Mouse (Mus musculus): Measurements from ENCODE around the gene Phc2.

Gene Phc2

GRCm38 (mm10) chr4:128742379-128742970 is 88.0 kb downstream of the Phc2 start:
- peak; percentile 66 for DNase-seq (ENCODE audit: low read depth)

DNA sequence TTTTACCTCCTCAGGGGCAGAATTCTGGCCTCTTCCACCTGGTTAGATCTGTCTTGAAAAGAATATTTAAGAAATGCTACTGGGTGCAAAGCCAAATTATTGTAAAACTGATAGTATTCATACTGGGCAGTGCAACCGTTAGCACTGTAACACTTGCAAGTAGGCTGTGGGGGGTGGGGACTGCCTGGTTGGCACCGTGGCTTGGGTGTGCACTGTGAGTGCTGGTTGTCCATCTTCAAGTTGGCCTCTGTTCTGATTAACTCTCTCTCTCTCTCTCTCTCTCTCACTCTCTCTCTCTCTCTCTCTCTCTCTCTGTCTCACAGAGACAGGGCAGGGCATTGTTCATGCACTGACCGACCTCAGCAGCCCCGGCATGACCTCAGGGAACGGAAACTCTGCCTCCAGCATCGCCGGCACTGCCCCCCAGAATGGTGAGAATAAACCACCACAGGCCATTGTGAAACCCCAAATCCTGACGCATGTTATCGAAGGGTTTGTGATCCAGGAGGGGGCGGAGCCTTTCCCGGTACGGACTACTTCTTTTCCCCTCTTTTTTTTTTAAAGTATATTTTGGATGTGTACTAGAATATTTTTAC is 88.6 kb downstream of the Phc2 start:
- peak; percentile 72 for DNase-seq (ENCODE audit: low read depth)

- no peak for DNase-seq (ENCODE audit: low read depth)
Observed at GRCm38 (mm10) chr4:128745160-128745559, 90.7 kb downstream of the Phc2 start.

DNA sequence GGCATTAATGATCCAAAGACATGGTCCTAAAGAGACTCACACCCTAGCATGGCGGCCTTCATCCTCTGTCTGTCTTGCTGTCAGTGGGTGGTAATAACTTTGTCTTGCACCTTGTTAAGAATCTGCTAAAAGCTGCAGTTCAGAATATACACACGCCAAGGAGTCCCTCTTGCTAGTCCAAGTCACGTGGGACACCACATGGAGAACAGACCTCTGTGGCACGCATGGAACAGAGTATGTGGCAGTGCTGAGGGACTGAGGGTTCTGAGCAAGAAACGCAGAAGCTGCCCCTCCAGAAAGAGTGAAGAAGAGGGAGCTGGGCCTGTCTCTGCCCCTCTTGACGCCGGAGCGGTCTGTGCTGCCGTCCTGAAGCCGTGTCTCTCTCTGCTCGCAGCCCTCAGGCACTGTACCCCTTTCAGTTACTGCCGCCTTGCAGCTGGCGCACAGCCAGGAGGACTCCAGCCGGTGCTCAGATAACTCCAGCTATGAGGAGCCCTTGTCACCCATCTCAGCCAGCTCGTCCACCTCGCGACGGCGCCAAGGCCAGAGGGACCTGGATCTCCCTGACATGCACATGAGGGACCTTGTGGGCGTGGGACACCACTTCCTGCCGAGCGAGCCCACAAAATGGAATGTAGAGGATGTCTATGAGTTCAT is 93.2 kb downstream of the Phc2 start:
- DNase-seq (ENCODE audit: low read depth): no peak

DNA sequence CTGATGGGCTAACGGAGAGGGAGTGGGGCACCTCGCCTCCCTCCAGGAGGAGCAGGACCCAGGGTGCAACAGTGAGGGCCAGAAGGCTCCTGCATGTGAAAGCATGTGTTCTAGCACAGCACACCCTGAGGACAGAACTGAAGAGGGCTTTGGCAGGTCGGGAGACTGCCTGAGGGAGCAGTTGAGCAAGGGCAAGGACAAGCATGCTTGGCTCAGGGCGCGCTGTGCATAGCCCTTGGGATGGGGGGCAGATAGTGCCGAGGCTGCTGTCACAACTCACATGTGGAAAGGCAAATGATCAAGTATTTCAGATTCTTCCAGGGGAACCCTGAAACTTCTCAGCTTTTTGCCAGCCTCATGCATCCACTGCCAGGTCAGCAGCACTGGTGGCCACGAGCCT is 93.8 kb downstream of the Phc2 start:
- DNase-seq (ENCODE audit: low read depth): no peak

GRCm38 (mm10) chr4:128751006-128751405 is 96.5 kb downstream of the Phc2 start:
- no peak for DNase-seq (ENCODE audit: low read depth)

- DNase-seq (ENCODE audit: low read depth): no peak
Observed at GRCm38 (mm10) chr4:128752031-128752757, 97.7 kb downstream of the Phc2 start.

- DNase-seq (ENCODE audit: low read depth): no peak
Observed at GRCm38 (mm10) chr4:128753571-128753970, 99.1 kb downstream of the Phc2 start.

DNA sequence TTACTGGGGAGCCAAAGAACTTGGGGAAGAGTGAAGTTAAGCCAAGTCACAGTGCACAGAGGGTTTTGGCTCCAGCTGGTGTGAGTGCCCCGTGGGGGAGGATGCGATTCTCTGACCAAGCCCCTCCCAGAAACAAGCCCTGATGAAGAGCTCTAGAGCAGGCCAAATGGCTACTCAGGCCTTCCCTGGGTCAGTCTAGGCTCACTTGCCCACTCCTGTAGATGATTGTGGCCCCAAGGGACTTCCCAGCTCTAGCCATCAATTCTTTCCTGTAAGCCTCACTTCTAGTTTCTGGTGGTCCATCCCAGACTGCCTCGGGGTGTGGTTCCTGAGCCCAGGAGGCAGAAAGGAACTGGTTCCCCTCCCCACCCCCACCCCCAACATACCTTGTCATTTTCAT is 100.6 kb downstream of the Phc2 start, which contains the start of gene A3galt2:
A3galt2 (plus strand) TSS at position 301 of the 400 bp plus-strand sequence.
- DNase-seq (ENCODE audit: low read depth): no peak

DNA sequence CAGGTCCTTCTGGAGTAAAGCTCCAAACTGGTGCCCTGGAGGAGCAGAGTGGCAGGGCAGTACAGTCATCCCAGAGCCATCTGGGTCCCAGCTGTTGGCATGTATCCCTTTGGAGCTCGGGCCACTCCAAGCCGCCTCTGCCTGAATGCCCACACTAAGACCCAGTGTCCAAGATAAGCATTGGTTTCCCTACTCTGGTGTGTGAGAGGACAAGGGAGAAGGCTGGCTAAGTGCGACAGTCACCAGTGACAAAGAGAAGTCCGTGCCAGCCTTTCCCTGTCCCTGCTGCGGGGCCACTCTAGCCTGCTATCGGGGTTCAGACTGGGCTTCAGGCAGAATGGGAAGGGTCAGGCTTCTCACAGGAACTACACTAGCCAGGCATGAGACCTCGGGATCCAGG is 101.4 kb downstream of the Phc2 start:
- no peak for DNase-seq (ENCODE audit: low read depth)

GRCm38 (mm10) chr4:128759214-128759613 is 104.7 kb downstream of the Phc2 start:
- DNase-seq (ENCODE audit: low read depth): no peak

DNA sequence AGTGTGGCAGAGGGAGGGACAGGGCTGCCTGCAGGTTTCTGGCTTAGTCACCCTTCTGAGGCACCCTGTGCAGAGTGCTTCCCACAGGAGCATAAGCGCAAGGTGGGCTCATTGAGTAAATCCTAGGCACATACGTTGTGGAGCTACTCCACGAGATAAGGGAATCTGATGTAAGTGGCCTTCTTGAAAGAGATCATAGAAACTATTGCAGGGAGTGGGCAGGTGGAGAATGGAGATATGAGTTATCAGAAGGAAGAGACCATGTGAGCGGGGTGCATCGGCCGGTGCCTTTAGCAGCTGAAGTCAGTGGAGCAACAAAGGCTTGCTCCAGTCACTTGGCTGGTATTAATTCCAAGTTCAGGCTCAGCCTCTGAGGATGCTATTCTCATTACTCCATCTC is 105.5 kb downstream of the Phc2 start:
- no peak for DNase-seq (ENCODE audit: low read depth)

DNA sequence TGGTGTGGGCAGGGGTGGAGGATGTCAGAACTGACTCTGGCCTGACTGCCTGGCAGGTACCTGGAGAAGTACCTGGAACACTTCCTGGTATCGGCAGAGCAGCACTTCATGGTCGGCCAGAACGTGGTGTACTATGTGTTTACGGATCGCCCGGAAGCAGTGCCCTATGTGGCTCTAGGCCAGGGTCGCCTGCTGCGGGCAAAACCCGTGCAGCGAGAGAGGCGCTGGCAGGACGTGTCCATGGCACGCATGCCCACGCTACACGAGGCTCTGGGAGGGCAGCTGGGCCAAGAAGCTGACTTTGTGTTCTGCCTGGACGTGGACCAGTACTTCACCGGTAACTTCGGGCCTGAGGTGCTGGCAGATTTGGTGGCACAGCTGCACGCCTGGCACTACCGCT is 112.4 kb downstream of the Phc2 start:
- DNase-seq (ENCODE audit: low read depth): no peak

DNA sequence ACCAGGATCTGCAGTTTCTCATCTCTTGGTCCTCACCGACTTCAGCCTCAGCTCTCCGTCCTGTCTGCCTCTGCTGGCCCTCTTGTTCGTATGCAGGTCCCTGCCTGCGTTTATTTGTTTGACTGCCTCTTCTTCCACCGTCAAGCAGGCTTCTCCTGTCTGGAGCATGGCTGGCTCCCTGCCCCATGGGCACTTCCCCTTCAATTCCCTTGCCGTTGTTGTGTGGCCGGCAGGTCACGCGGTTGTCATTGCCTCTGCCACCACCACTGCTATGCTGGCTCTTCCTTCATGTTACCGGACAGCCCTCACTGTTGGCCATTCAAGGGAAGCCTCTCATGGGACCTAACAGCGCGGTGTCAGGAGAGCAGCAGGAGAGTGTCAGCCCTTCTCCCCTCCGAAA is 113.6 kb downstream of the Phc2 start:
- no peak for DNase-seq (ENCODE audit: low read depth)

DNA sequence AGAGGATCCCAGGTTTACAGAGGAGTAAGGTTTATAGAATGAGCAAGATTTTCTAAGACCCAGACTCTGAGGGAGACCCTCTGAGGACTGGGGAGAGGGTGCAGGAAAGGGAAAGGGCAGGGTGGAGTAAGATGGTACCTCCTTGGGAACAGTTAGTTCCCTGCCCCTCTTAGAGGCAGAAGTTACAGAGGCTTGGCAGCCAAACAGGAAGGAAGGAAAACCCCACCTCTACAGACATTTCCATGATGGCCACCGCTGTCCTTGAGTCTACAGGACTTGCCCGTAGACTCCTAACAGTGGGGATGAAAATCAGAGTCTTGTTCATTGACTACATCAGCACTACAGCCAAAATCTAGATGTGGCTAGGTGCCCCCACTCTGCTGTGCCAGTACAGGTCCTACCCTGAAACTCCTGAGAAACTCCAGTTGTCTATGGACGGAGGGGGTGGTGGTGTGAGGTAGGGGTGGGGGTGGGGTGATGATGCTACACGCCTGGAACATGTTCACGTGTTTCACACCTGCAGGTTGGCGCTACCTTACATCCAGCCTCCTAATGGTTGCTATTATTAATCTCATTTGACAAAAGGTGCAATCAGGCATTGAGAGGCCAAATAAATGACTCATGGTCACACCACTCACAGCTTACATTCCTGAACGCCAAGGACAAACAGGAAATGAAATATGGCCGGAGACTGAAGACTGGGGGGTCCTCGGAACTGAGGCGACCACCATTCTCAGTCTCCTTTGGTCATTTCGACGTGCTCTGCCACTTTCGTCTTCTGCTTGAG is 115.3 kb downstream of the Phc2 start:
- no peak for DNase-seq (ENCODE audit: low read depth)

DNA sequence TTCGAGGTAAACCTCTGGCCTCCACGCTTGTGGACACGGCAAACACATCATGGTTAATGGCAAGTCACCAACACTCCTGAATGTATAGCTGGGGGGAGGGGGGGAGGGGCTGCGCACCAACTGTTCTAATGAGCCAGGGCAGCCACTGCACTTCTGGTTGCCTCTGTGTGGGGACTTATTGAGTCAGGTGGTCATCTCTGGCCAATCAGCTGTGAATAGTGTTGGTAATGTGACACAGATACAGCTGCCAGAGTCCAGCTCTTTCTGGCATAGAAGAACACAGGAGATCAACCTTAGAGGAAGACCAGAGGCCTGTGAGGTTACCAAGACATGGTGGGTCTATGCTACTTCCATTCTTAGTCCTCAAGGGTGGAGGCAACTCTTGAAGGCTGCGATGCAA is 116.2 kb downstream of the Phc2 start:
- DNase-seq (ENCODE audit: low read depth): no peak

GRCm38 (mm10) chr4:128773820-128774219 is 119.3 kb downstream of the Phc2 start:
- DNase-seq (ENCODE audit: low read depth): no peak

DNA sequence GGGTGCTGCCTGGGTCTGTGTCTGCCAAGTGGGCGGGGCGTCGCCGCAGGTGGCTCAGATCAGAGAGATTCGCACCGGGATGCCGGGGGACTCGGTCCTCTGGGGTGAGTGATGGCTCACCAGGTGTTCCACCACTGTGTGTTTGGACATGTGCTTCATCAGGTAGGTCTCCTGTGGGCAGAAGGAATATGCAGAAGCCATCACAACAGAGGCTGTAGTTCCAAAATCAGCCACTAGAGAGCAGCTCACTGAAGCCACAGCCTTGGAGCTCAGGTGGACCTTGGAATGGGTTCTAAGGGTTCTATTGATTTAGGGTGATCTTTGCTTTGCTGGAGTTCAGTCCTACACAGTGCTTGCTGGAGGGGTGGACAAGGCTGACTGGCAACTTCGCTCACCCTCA is 120.0 kb downstream of the Phc2 start:
- DNase-seq (ENCODE audit: low read depth): no peak

GRCm38 (mm10) chr4:128776568-128777289 is 122.2 kb downstream of the Phc2 start:
- peak; percentile 41 for DNase-seq (ENCODE audit: low read depth)

DNA sequence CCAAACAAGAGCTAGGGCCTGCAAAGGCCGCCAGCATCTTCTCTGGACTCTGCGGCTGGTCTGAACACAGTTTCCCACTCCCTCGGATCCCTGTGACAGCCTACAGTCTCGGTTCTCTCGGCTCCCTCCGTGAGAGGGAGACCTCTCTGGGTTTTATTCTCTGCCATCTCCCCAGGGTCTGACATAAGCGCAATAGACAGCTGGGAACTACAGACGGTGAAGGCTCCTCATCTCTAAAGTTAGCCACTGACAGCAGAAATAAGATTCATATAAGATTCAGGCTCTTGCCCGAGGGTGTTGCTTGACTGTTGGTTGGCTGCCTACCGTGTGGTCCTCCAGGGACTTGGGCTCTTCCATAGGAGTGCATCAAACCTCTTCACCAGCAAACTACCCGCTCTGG is 123.1 kb downstream of the Phc2 start:
- DNase-seq (ENCODE audit: low read depth): no peak

DNA sequence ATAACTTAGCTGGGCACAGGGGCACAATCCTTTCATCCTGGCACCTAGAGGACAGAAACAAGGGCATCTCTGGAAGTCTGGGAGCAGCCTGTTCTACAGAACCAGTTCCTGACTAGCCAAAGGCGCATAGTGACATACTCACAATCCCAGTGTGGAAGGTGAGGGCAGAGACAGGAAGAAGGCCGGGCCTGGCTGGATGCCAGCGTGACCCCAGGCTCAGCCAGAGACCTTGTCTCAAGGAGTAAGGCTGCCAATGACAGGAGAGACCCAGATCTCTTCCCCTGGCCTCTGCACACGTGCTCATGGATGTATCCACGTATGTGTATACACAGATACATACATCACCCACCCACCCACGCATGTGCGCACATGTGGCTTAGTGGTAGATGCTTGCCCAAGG is 127.5 kb downstream of the Phc2 start:
- DNase-seq (ENCODE audit: low read depth): no peak

DNA sequence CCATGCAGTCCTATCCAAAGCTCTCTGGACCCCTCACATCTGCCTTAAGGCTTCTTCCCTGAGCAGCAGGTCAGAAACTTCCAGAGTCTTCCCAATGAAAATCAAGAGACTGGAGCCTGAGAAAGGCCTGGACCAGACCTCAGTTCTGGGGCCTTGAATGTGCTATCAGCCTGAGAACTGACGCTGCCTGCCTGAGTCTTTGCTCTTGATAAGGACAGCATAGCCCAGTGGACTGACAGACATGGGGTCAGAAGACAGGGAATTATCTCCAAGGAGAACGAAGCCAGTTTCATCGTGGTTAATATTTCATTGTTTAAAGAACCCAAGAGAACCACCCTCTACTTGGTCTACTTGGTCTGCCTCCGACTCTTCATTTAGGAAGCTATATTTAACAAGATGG is 128.1 kb downstream of the Phc2 start:
- no peak for DNase-seq (ENCODE audit: low read depth)
